Mouse (Mus musculus) gonadal fat pad, adult 2 months (tissue): ENCODE measurements around the gene Itgb8. TPM values are rescaled to one million over a fixed set of nuclear protein-coding genes. Genes with fewer than 3 reads are reported as not detected.

Source experiments
- DNase-seq: peaks from one replicate; pipeline ENCODE4 v3.0.0-alpha.2; 2012; ENCODE audit warnings: low read depth
- polyA plus RNA-seq: library from polyadenylated mRNA; depleted of rRNA; stranded (reverse); fragments of >200 nt; gene quantifications from 2 replicates; pipeline ENCODE4 v1.2.3, GENCODE M21; 2012; rRNA removed

The Itgb8 gene
- polyA plus RNA-seq, 1 experiment: 0.61 TPM

GRCm38 (mm10) chr12:119146031-119146430, 92.6 kb downstream of the Itgb8 start:
- DNase-seq: no peak

DNA sequence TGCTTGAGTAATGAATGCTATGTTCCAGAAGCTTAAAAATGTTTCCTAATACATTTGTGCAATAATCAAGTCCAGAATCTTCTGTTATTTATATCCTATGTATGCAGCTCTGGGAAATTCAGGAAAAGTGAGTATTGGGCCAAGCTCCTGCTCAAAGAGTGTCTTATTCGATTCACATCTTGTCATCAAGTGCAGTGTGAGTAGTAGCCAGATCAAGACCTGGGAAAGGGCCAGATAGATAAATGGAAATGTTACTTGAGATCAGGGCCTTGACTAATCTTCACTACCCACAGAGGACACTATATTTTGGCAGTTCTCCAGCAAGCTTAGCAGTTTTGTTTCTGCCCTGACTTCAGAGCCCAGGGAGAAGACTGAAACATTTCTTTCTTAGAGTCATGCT, 100.7 kb downstream of the Itgb8 start:
- peak; percentile 78 for DNase-seq

DNA sequence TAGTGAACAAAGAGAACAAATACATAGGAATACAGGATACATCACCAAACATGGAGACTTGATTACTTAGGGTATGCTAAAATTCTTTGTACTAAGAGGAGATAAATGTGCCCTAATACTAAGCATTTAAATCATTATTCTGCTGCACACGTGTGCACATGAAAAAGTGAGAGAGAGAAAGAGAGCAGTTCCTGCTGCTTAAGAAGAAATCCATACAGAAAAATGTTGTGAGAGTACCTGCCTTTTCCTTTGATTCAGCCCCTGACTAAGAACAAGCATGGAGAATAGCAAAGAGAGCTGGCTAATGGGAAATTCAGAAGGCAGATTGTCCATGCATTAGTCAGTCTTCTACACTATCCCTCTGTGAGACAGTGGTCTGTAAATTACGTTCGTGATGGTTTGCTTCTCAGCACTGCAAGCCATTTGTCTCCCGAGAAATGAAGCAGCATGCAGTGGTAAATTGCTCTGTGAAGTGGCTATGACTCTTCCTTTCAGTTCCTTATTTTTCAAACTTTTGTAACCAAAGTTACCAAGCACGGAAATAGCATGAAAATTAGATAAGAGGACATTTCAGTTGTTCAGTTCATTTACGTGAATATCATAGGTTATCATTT, 125.0 kb downstream of the Itgb8 start:
- DNase-seq: no peak

DNA sequence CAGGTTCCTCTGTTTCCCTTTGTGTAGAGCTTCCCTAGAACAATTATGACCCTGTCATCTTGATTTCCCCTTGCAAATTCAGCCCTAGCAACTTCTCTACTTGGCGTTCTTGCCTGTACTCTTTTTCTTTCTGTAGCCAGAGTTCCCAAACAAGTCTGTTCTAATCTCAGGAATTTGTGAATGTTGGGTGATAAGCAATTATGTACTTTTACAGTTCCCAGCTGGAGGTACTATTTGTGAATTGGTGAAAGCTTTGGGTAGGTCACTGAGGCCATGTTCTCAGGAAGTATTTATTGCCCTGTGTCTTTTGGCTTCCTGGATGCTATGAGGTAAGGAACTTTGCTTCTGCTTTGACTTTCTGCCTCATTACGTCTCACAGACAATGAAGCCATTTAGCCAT, 128.5 kb downstream of the Itgb8 start:
- no peak for DNase-seq

Other genes with a start within 250 kb of the Itgb8 start
- 0.50 and 0.57 TPM in 2 replicates for gene Macc1, start 75.5 kb upstream of the Itgb8 start, polyA plus RNA-seq